Mouse (Mus musculus) megakaryocyte, embryonic 14.5 days (primary cell): Measurements from ENCODE around the gene Ell. TPM values are rescaled to one million over a fixed set of nuclear protein-coding genes. Genes with fewer than 3 reads are reported as not detected.

Experiments
- H3K27me3 ChIP-seq: replicated peaks from 2 replicates; pipeline ENCODE3; 2012; ENCODE audit warnings: inconsistent platforms
- H3K36me3 ChIP-seq: replicated peaks from 2 replicates; pipeline ENCODE3; 2012; ENCODE audit warnings: low read length, inconsistent platforms, mixed read lengths
- H3K4me1 ChIP-seq: 2 replicates; pipeline ENCODE4 v1.6.1; 2012; ENCODE audit warnings: inconsistent platforms
- H3K4me3 ChIP-seq: replicated peaks from 2 replicates; pipeline ENCODE3; 2012; ENCODE audit warnings: moderate library complexity, mild to moderate bottlenecking, inconsistent platforms
- H3K9me3 ChIP-seq: 2 replicates; pipeline ENCODE4 v1.6.1; 2012; ENCODE audit warnings: inconsistent platforms
- FLI1 ChIP-seq: IDR thresholded peaks from 2 replicates; pipeline ENCODE4 v1.6.1; 2012; ENCODE audit warnings: low read length, inconsistent platforms, mixed read lengths
- GATA1 ChIP-seq: IDR thresholded peaks from 3 replicates; pipeline ENCODE4 v1.6.1; 2012; ENCODE audit warnings: mixed read lengths, low read length, inconsistent platforms, borderline replicate concordance
- polyA plus RNA-seq: library from polyadenylated mRNA; stranded (reverse); fragments of >175 nt; gene quantifications from 2 replicates; pipeline ENCODE4 v1.2.3, GENCODE M21; 2012; ENCODE audit warnings: low replicate concordance; ENCODE audit not compliant: insufficient read depth

Ell gene
- 58.8 and 65.3 TPM in 2 replicates for polyA plus RNA-seq

DNA sequence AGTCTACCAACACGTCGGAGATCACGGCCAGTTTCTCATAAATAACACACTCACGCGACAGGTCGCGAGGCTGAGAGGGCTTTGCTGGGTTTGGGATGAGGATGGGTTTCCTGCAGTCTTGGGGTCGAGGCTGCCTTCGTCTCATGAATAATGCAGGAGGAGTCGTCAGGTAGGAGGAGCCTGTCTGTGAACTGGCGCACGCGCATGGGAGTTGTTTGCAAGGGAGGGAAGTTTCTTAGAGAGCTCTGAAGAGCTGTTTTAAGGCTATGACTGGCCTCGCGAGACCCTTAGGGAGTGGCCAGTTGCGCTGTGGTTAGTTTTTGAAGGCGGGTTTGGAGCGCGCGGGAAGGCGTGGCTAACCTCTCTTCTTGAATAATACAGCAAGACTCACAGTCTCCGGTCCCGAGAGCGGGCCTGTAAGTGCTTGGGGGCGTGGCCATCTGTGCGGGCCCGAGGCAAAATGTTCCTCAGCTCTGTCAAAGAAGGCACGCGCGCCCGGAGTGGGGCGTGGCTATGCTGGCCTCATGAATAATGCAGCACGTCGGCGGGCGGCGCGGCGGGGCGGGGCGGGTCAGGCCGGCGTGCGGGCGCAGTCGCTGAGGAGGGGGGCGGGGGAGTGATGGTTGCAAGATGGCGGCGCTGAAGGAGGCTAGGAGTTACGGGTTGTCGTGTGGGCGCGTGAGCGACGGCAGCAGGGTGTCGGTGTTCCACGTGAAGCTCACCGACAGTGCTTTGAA lies at the start of gene Ell:
TSS of gene Ell (plus strand) at position 381 of the 737 bp plus-strand sequence.
- H3K27me3 ChIP-seq = no peaks in the 10 kb centered on the region
- TF ChIP-seq FLI1 (no peak), GATA1 (no peak)
- peak within 1 kb of the TSS; percentile 99 for H3K4me3 ChIP-seq
- H3K9me3 ChIP-seq = no peaks in the 10 kb centered on the region
- peaks cover 83% of the 10 kb centered on the region for H3K4me1 ChIP-seq
- H3K36me3 ChIP-seq = peaks cover 64% of the 10 kb centered on the region

DNA sequence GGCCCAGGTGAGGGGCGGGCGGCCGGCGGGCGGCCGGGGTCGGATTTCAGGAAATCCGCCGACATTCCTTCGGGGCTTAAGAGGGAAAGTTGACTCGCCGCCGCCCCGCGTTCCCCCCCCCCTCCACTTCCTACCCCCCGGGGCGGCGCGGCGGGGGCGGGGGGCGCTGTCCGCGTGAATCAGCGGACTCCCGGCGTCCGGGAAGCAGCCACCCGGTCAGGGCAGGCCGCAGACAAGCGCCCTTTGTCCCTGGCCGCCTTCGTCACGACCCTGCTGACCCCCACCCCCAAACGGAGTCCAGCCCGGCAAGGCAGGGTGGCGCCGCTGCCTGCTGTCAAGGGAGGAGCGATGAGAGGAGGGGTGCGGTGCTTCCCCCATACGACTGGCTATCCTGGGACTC lies 49.7 kb upstream of the Ell start:
- peak overlapping the region; percentile 90 for H3K4me3 ChIP-seq
- TF ChIP-seq GATA1 (no peak), FLI1 (no peak)
- H3K9me3 ChIP-seq = no peaks in the 10 kb centered on the region
- no peaks in the 10 kb centered on the region for H3K36me3 ChIP-seq
- peaks cover 78% of the 10 kb centered on the region for H3K4me1 ChIP-seq
- peaks cover 98% of the 10 kb centered on the region for H3K27me3 ChIP-seq

DNA sequence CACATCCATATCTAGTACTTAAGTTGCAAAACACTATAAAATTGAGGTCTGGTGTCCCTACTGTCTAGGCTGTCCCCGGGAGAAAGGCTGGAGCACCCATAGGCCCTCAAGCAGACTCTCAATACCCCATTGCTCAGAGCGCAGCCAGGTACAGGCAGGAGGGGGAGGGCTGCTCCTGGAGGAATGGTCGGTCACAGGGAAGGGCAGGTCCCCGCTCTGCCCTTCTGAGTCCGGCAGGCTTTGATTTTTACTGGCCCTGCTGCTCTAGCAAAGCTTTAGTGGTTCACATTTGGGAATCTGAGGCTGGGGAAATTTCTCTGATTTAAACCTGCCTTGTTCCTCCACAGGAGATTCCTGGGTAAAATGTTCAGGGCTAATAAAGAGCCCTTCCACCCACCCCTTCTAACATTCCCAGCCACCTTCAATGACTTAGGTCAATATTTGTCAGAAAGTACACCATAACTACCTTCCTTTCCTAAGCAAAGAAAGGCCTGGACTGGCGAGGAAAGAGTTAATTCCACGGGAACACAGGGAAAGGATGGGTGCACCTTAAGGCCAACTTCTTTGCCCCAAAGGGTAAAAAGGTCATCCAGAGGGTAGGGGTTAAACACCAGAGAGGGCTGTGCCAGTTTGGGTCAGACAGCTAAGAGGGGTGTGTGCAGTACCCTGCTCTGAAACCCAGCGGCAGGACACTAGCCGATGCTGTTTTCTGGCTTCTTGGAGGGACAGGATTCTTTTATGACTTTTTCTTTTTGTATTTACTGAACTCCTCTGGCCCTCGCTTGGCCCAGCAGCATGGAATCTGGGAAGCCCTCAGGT lies 49.0 kb upstream of the Ell start:
- no peaks in the 10 kb centered on the region for H3K9me3 ChIP-seq
- peak overlapping the region; percentile 90 for H3K4me3 ChIP-seq
- H3K4me1 ChIP-seq = peaks cover 84% of the 10 kb centered on the region
- H3K27me3 ChIP-seq = peaks cover 98% of the 10 kb centered on the region
- H3K36me3 ChIP-seq = no peaks in the 10 kb centered on the region
- TF ChIP-seq FLI1 = no peak
- no peak for TF ChIP-seq GATA1

- TF ChIP-seq FLI1 = no peak
- no peak for TF ChIP-seq GATA1
- no peak overlapping the region for H3K4me3 ChIP-seq
- peaks cover 89% of the 10 kb centered on the region for H3K4me1 ChIP-seq
- H3K9me3 ChIP-seq = no peaks in the 10 kb centered on the region
- H3K27me3 ChIP-seq = peaks cover 98% of the 10 kb centered on the region
- H3K36me3 ChIP-seq = no peaks in the 10 kb centered on the region
Observed at GRCm38 (mm10) chr8:70490880-70491495, 48.3 kb upstream of the Ell start.

- Histone ChIP-seq H3K4me1 (peaks cover 72% of the 10 kb centered on the region), H3K27me3 (peaks cover 99% of the 10 kb centered on the region), H3K36me3 (no peaks in the 10 kb centered on the region), H3K4me3 (peak within 1 kb of the TSS; percentile 84), H3K9me3 (0 out of 2 replicates have a peak, but pooled peaks cover 2% of the 10 kb centered on the region)
- no peak for TF ChIP-seq GATA1
- no peak for TF ChIP-seq FLI1
Observed at GRCm38 (mm10) chr8:70492664-70493640, 46.3 kb upstream of the Ell start, which contains the start of gene Crlf1. Gene Crlf1 (plus strand): TSS chr8:70493158.

DNA sequence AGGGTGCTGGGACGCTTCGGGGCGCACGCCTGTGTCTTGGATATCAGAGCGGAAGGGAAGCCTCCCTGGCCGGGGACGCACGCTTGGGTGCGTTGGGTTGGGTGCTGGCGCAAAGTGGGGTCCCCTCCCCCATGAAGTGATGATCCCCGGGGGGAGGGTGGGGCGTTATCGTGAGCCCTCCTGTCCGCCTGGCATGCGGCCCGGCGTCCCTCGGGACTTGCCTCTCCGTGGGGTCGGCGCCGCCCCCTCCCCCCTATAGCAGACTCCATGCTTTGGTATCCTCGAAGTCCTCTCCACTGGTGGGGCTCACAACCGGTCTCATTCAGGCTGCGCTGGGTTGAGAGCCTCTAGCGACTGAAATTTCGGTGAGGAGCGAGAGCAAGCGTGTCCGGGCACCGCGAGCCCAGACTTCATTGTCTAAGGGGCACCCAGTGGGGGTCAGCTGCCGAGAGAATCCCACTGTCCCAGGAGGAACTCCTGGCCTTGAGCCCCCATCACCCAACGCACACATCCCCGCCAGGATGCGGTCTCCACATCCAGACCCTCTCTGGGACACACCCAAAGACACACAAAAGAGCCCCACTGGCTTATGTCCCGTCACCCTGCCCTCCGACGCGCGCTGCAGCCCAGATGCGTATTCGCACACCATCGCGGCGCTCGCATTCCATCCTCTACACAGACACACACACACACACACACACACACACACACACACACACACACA lies 45.4 kb upstream of the Ell start:
- Histone ChIP-seq H3K27me3 (peaks cover 99% of the 10 kb centered on the region), H3K9me3 (0 out of 2 replicates have a peak, but pooled peaks cover 2% of the 10 kb centered on the region), H3K4me3 (no peak overlapping the region), H3K36me3 (no peaks in the 10 kb centered on the region), H3K4me1 (peaks cover 67% of the 10 kb centered on the region)
- TF ChIP-seq GATA1 = no peak
- TF ChIP-seq FLI1 = no peak

DNA sequence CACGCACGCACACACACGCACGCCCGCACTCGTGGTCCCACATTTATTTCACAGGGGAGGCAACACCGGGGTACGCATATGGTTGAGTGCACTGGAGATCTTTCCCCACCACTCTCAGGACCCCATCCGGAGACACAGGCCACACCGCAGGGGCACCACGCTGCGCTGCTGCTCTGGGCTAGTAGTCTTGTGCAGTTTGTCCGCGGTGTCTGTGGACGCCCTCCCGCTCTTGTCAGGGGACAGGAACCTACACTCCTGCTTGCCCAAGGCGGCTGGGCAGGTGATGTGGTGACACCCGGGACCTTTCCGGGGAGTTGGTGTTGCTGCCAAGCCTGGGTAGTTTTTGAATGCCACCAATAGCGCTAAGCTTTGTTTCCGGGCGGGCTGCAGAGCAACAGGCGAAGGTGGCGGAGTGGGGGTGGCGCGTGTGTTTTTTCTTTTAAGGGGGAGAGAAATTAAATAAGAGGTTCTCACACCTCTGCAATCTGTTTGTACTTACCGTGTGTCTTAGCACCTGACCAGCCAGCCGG lies 44.8 kb upstream of the Ell start:
- Histone ChIP-seq H3K4me1 (peaks cover 63% of the 10 kb centered on the region), H3K9me3 (0 out of 2 replicates have a peak, but pooled peaks cover 2% of the 10 kb centered on the region), H3K4me3 (peak overlapping the region; percentile 71), H3K27me3 (peaks cover 99% of the 10 kb centered on the region), H3K36me3 (no peaks in the 10 kb centered on the region)
- no peak for TF ChIP-seq FLI1
- no peak for TF ChIP-seq GATA1

DNA sequence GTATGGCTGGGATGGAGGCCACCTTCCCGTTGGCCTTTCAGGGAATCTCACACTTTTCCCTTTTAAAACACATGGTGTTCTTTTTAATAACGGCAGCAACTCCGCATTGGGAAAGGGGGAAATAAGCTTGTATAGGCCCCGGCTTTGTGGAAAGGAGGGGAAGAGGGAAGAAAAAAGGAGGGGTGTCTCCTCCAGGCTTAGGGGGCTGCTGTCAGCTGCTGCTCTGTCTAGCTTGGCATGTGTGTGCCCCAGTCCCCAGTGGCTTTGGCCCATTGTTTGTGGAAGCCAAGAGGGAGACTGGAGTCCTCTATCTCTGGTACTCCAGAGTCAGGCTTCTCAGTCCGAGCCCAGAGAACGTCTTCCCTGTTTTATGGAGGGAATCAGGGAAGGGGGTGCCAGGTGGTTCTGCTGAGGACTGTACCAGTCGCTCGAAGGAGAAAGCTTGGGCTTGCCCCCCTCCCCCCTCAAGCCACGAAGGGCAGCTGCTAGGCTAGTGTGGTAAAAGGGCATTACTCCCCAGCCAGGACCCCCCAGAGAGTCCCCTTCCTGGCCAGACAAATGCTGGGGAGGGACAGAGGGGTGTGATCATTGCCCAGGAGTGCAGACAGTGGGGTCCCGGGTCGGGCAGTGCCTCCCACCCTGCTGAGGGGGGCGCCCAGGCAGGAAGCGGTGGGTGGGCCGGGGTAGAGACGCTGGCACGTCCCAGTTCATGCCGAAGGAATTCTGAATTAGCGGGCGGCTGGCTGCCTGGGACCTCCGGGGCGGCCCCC lies 44.1 kb upstream of the Ell start:
- Histone ChIP-seq H3K36me3 (no peaks in the 10 kb centered on the region), H3K9me3 (0 out of 2 replicates have a peak, but pooled peaks cover 2% of the 10 kb centered on the region), H3K27me3 (peaks cover 99% of the 10 kb centered on the region), H3K4me3 (no peak overlapping the region), H3K4me1 (peaks cover 63% of the 10 kb centered on the region)
- TF ChIP-seq FLI1 = no peak
- TF ChIP-seq GATA1 = no peak
